Mouse (Mus musculus) thymus, adult 2 months (tissue): ENCODE data around the gene Tnk2.

Experiments used
- CTCF ChIP-seq: fragments of 200-500 bp; IDR thresholded peaks from 2 replicates; pipeline ENCODE4 v1.5.1; 2012; ENCODE audit warnings: mild to moderate bottlenecking, control low read depth, low read length, moderate library complexity, borderline replicate concordance; ENCODE audit not compliant: control insufficient read depth, poor library complexity, insufficient read depth; ENCODE audit errors: extremely low read depth
- POLR2A ChIP-seq: fragments of 200-500 bp; IDR thresholded peaks from 2 replicates; pipeline ENCODE4 v1.6.1; 2012; ENCODE audit warnings: mild to moderate bottlenecking, low read length, control low read depth, moderate library complexity; ENCODE audit not compliant: control insufficient read depth, poor library complexity, insufficient read depth; ENCODE audit errors: extremely low read depth

- TF ChIP-seq CTCF (0 out of 2 replicates have a peak, but pooled peaks have one; percentile 32), POLR2A (no peak)
Observed at GRCm38 (mm10) chr16:32635314-32635713, 8.4 kb upstream of the Tnk2 start.
